Mouse (Mus musculus) C2C12 (cell line): ENCODE data around the gene Serpinf2. TPM values are rescaled to one million over a fixed set of nuclear protein-coding genes. Genes with fewer than 3 reads are reported as not detected.
"Not testable (repeated sequence)": the region's sequence is repeated elsewhere in the genome, so short reads cannot be mapped to it uniquely, and the experiment has no call there.

Experiments used
- H3K27me3 ChIP-seq: one replicate; pipeline ENCODE4 v1.6.1; 2011; ENCODE audit not compliant: control insufficient read depth, insufficient read depth, insufficient read length
- H3K36me3 ChIP-seq: one replicate; pipeline ENCODE4 v1.6.1; 2011; ENCODE audit not compliant: control insufficient read depth, insufficient read depth
- H3K4me3 ChIP-seq: one replicate; pipeline ENCODE4 v1.5.1; 2011; ENCODE audit warnings: mild to moderate bottlenecking, control low read depth; ENCODE audit not compliant: poor library complexity, insufficient read depth, severe bottlenecking
- H3K79me2 ChIP-seq: one replicate; pipeline ENCODE4 v1.6.1; 2011; ENCODE audit not compliant: control insufficient read depth, insufficient read depth
- H3K79me3 ChIP-seq: one replicate; pipeline ENCODE4 v1.6.1; 2011; ENCODE audit warnings: low read depth, control low read depth
- H3ac ChIP-seq: one replicate; pipeline ENCODE3; 2011; ENCODE audit warnings: low read depth; ENCODE audit not compliant: control insufficient read depth, insufficient read length
- CEBPB ChIP-seq: IDR thresholded peaks from one replicate; pipeline ENCODE4 v1.6.1; 2011; ENCODE audit warnings: low read depth, mild to moderate bottlenecking, control low read depth, moderate library complexity
- CTCF ChIP-seq: IDR thresholded peaks from one replicate; pipeline ENCODE4 v1.5.1; 2011; ENCODE audit not compliant: control insufficient read depth, insufficient read depth, insufficient read length
- FOSL1 ChIP-seq: IDR thresholded peaks from one replicate; pipeline ENCODE4 v1.8.0; 2011; ENCODE audit warnings: mild to moderate bottlenecking, low read length; ENCODE audit not compliant: poor library complexity, insufficient read depth, severe bottlenecking
- MAX ChIP-seq: IDR thresholded peaks from one replicate; pipeline ENCODE4 v1.6.1; 2011; ENCODE audit warnings: mild to moderate bottlenecking, control low read depth
- MYOD1 ChIP-seq: IDR thresholded peaks from one replicate; pipeline ENCODE4 v1.6.1; 2011; ENCODE audit warnings: low read depth; ENCODE audit not compliant: control insufficient read depth, insufficient read length
- MYOG ChIP-seq: IDR thresholded peaks from one replicate; pipeline ENCODE4 v1.6.1; 2011; ENCODE audit not compliant: control insufficient read depth, insufficient read length; ENCODE audit errors: extremely low read depth
- microRNA-seq: library from miRNA; unstranded; fragments of <30 nt; microRNA quantifications from one replicate; pipeline ENCODE4, GENCODE M21; 2019; ENCODE audit warnings: borderline microRNAs expressed
- polyA plus RNA-seq: library from polyadenylated mRNA; unstranded; fragments of >200 nt; fragmentation: generic; extraction: Trizol; gene quantifications from one replicate; pipeline ENCODE4 v1.2.1, GENCODE M21; 2012; ENCODE audit warnings: missing spikeins

The Serpinf2 gene
- polyA plus RNA-seq, 1 experiment, result 0.07 TPM

DNA sequence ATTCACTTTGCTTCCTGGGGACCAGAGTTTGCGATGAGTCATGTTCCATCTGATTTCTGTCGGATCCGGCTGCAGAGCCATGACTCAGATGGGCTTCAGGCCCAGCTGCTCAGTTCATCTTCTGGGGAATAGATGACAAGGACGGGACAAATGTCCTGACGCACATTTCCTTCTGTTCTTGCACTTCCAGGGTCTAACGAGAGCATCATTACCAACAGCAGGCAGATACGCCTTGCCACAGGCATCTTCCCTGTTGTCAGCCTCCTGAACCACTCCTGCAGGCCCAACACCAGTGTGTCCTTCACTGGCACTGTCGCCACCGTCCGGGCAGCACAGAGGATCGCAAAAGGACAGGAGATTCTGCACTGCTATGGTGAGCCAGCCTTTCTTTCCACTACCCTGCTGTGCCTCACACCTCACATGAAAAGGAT, 40.0 kb downstream of the Serpinf2 start:
- no peak for TF ChIP-seq CEBPB
- TF ChIP-seq MYOG, result no peak
- peak; percentile 75 for TF ChIP-seq MAX
- TF ChIP-seq FOSL1, result peak; percentile 95
- peak; percentile 94 for TF ChIP-seq MYOD1
- no peaks in the 10 kb centered on the region for H3K27me3 ChIP-seq
- peaks cover 10% of the 10 kb centered on the region for H3K36me3 ChIP-seq
- no peak overlapping the region for H3K4me3 ChIP-seq
- H3K79me2 ChIP-seq, result peaks cover 16% of the 10 kb centered on the region
- no peaks in the 10 kb centered on the region for H3K79me3 ChIP-seq
- H3ac ChIP-seq, result peak overlapping the region; percentile 48

DNA sequence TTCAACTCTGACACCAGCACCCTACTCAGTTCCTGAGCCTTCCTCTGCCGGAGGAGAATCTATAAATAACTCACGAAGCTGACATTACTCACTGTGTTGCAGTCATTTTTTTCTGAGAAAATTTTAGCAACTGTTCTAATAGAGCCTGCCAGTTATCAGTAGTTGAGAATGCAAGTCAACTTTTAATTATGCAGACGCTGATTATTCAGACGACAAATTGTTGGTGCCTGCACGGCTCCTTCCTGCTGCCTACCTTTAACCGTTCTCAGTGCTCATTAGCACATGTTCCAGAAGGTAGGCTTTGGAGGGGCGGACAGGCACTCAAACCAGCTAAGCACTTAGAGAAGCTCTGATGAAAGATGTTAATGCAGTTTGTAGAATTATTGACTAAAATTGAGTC, 41.9 kb downstream of the Serpinf2 start:
- no peaks in the 10 kb centered on the region for H3K36me3 ChIP-seq
- no peak overlapping the region for H3K4me3 ChIP-seq
- no peaks in the 10 kb centered on the region for H3K79me3 ChIP-seq
- H3ac ChIP-seq, result no peak overlapping the region
- H3K27me3 ChIP-seq, result no peaks in the 10 kb centered on the region
- peaks cover 15% of the 10 kb centered on the region for H3K79me2 ChIP-seq
- TF ChIP-seq FOSL1 (no peak), CTCF (no peak), MAX (no peak), MYOG (no peak)

DNA sequence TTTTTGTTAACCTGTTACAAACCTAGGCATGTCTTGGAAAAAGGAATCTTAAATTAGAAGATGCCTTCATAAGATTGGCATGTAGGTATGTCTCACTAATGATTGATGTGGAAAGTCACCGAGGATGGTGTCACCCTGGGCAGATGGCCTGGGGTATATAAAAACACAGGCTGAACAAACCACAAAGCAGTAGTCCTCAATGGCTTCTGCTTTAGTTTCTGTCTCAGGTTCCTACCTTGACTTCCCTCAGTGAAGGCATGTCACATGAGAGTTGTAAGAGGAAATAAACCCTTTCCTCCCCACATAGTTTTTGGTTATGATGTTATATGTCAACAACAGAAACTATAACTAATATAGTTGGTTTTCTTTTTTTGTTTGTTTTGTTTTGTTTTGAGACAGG, 43.8 kb downstream of the Serpinf2 start:
- no peaks in the 10 kb centered on the region for H3K27me3 ChIP-seq
- no peaks in the 10 kb centered on the region for H3K36me3 ChIP-seq
- H3K79me2 ChIP-seq, result peaks cover 5% of the 10 kb centered on the region
- no peak overlapping the region for H3K4me3 ChIP-seq
- TF ChIP-seq MAX, result no peak
- no peak for TF ChIP-seq MYOG
- no peak for TF ChIP-seq FOSL1
- H3K79me3 ChIP-seq, result no peaks in the 10 kb centered on the region
- H3ac ChIP-seq, result no peak overlapping the region

DNA sequence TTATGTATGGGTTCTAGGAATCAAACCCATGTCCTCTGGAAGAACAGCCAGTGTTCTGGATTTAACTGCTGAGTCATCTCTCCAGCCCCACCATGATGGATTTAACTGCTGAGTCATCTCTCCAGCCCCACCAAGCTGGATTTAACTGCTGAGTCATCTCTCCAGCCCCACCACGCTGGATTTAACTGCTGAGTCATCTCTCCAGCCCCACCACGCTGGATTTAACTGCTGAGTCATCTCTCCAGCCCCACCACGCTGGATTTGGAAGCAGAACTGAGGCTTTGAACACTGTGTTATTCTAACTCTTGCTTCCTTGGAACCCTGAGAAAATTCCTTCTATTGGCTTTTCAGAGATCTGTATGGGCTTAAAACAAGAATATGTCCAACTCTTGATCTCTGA, 55.9 kb downstream of the Serpinf2 start:
- peak; percentile 68 for TF ChIP-seq FOSL1
- TF ChIP-seq MAX, result peak; percentile 57
- not testable (repeated sequence) for H3K79me2 ChIP-seq

More for the DNA sequence above, 55.9 kb downstream of the Serpinf2 start:
- not testable (repeated sequence) for H3K36me3 ChIP-seq, H3K27me3 ChIP-seq, H3ac ChIP-seq, H3K4me3 ChIP-seq, H3K79me3 ChIP-seq

Small RNA genes within 50 kb of the gene (microRNA-seq; reads per million reads assigned to microRNA genes)
- 66,718 reads per million, percentile 99 among the genes with 10 or more reads in this experiment for gene Mir22

Other genes with a start within 250 kb of the Serpinf2 start
- 19.6 TPM for gene Dph1, start 248.3 kb downstream of the Serpinf2 start, polyA plus RNA-seq
- gene Rtn4rl1, start 245.8 kb downstream of the Serpinf2 start, polyA plus RNA-seq, result 0.40 TPM
- 164 TPM for gene Rpa1, start 91.3 kb downstream of the Serpinf2 start, polyA plus RNA-seq
- 14.7 TPM for gene Smyd4, start 91.2 kb downstream of the Serpinf2 start, polyA plus RNA-seq
- gene Serpinf1, start 16.9 kb downstream of the Serpinf2 start, polyA plus RNA-seq, result 1,152 TPM
- gene Wdr81, start 15.1 kb upstream of the Serpinf2 start, polyA plus RNA-seq, result 21.6 TPM
- 1.5 TPM for gene Tlcd2, start 22.1 kb upstream of the Serpinf2 start, polyA plus RNA-seq
- 104 TPM for gene Prpf8, start 47.2 kb upstream of the Serpinf2 start, polyA plus RNA-seq
- 3.2 TPM for gene Rilp, start 70.5 kb upstream of the Serpinf2 start, polyA plus RNA-seq
- gene Scarf1, start 73.9 kb upstream of the Serpinf2 start, polyA plus RNA-seq, result 0.11 TPM
- gene Slc43a2, start 92.1 kb upstream of the Serpinf2 start, polyA plus RNA-seq, result 2.2 TPM
- 118 TPM for gene Pitpna, start 148.5 kb upstream of the Serpinf2 start, polyA plus RNA-seq
- gene Inpp5k, start 191.4 kb upstream of the Serpinf2 start, polyA plus RNA-seq, result 8.9 TPM
- gene Myo1c, start 210.9 kb upstream of the Serpinf2 start, polyA plus RNA-seq, result 166 TPM
- 39.3 TPM for gene Crk, start 239.7 kb upstream of the Serpinf2 start, polyA plus RNA-seq